31 mouse cellular contexts compared by ENCODE assay signal in the genomic region with DNA sequence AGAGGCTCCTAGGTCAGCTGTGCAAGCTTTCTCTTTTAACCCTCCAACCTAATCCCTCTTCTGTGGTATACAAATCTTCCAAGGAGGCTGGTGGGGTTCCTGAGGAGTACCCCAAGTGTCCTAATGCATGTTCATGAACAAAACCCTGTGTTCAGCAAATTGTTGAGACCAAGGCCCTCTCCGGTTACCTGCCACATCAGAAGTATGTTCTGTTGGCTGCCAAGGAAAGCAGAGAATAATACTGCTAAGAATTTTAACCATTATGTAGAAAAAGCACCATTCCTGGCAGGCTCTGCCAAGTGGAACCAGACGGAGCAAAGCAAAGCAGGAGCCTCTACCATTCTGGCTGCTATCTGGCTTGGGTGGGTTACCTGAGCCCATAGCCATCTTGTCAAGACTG.
"Had no signal": no experiment of that assay in that cellular context is flagged by ENCODE, and none has a peak within 500 bp of the region (broad histone marks: within the 10 kb centered on the region; RNA-seq: fewer than 3 reads in every experiment).

No protein-coding gene starts in this region.

- H3K4me3 ChIP-seq: limb, embryonic 12.5 days; limb, embryonic 13.5 days; limb, embryonic 15.5 days; liver, embryonic 12.5 days; liver, embryonic 13.5 days; liver, embryonic 15.5 days; lung, embryonic 15.5 days; megakaryocyte, embryonic 14.5 days; midbrain, embryonic 10.5 days; midbrain, embryonic 12.5 days; midbrain, embryonic 13.5 days; midbrain, embryonic 15.5 days; myocyte; neural tube, embryonic 12.5 days had no signal

- H3K4me1 ChIP-seq: limb, embryonic 12.5 days; liver, embryonic 12.5 days; liver, embryonic 13.5 days; liver, embryonic 15.5 days; lung, embryonic 15.5 days; megakaryocyte, embryonic 14.5 days; midbrain, embryonic 10.5 days; midbrain, embryonic 12.5 days; midbrain, embryonic 13.5 days; midbrain, embryonic 15.5 days; neural tube, embryonic 12.5 days had no signal

- H3K27me3 ChIP-seq: limb, embryonic 12.5 days; limb, embryonic 13.5 days; limb, embryonic 15.5 days; liver, embryonic 13.5 days; liver, embryonic 15.5 days; lung, embryonic 15.5 days; midbrain, embryonic 12.5 days; midbrain, embryonic 13.5 days; midbrain, embryonic 15.5 days; neural tube, embryonic 12.5 days had no signal

- H3K4me2 ChIP-seq: limb, embryonic 12.5 days; limb, embryonic 13.5 days; limb, embryonic 15.5 days; liver, embryonic 11.5 days; liver, embryonic 12.5 days; liver, embryonic 13.5 days; liver, embryonic 15.5 days; lung, embryonic 14.5 days; lung, embryonic 15.5 days; midbrain, embryonic 11.5 days; midbrain, embryonic 12.5 days; midbrain, embryonic 13.5 days; midbrain, embryonic 15.5 days; neural tube, embryonic 12.5 days had no signal

- DNase-seq: left cerebral cortex, postnatal 4 days; liver; liver, embryonic 13.5 days; liver, postnatal 0 days; lung, adult 18-20 months; lung, adult 2 months; lung, embryonic 14.5 days; lung, postnatal 10 days; lung, postnatal 14 days; lung, postnatal 36 days; lung, postnatal 4 days; midbrain, embryonic 14.5 days had no signal

- H3K36me3 ChIP-seq: limb, embryonic 12.5 days; limb, embryonic 13.5 days; limb, embryonic 15.5 days; liver, embryonic 12.5 days; liver, embryonic 13.5 days; liver, embryonic 15.5 days; lung, embryonic 15.5 days; midbrain, embryonic 10.5 days; midbrain, embryonic 12.5 days; midbrain, embryonic 13.5 days; midbrain, embryonic 15.5 days; neural tube, embryonic 12.5 days had no signal

- H3K27ac ChIP-seq: limb, embryonic 12.5 days; limb, embryonic 13.5 days; limb, embryonic 15.5 days; liver, embryonic 12.5 days; liver, embryonic 13.5 days; liver, embryonic 14.5 days; liver, embryonic 15.5 days; lung, embryonic 15.5 days; macrophage; midbrain, embryonic 10.5 days; midbrain, embryonic 12.5 days; midbrain, embryonic 13.5 days; midbrain, embryonic 15.5 days; neural tube, embryonic 12.5 days had no signal

- H3K9ac ChIP-seq: limb, embryonic 12.5 days; limb, embryonic 13.5 days; limb, embryonic 15.5 days; liver, embryonic 12.5 days; liver, embryonic 13.5 days; liver, embryonic 14.5 days; liver, embryonic 15.5 days; liver, postnatal 0 days; lung, embryonic 14.5 days; lung, embryonic 15.5 days; midbrain, embryonic 12.5 days; midbrain, embryonic 13.5 days; midbrain, embryonic 15.5 days; neural tube, embryonic 12.5 days had no signal

- ATAC-seq: liver, embryonic 12.5 days; liver, postnatal 0 days; lung, postnatal 0 days; midbrain, embryonic 13.5 days; midbrain, embryonic 15.5 days; midbrain, embryonic 16.5 days had no signal

- H3K9me3 ChIP-seq: limb, embryonic 15.5 days; liver, embryonic 12.5 days; liver, embryonic 13.5 days; liver, embryonic 15.5 days; lung, embryonic 15.5 days; megakaryocyte, embryonic 14.5 days; midbrain, embryonic 12.5 days; midbrain, embryonic 13.5 days; midbrain, embryonic 15.5 days; neural tube, embryonic 12.5 days had no signal
